Mouse (Mus musculus) adrenal gland (tissue): ENCODE results near the gene Ngfr.

Source experiments
- intact Hi-C: fragments of 180-260 bp; cut with DNase I; formaldehyde crosslinking; loops from one replicate; pipeline ENCODE4 v1.15.1; 2025

Ngfr gene

GRCm38 (mm10) chr11:95595438-95596149, 8.1 kb upstream of the Ngfr start:
- intact Hi-C loops: no loop called here

- intact Hi-C loops: no loop called here
Observed at GRCm38 (mm10) chr11:95594686-95595212, 7.2 kb upstream of the Ngfr start.

GRCm38 (mm10) chr11:95593501-95593900, 6.0 kb upstream of the Ngfr start:
- intact Hi-C loops: no loop called here

GRCm38 (mm10) chr11:95592691-95593090, 5.2 kb upstream of the Ngfr start:
- intact Hi-C loops: no loop called here

- intact Hi-C loops: no loop called here
Observed at GRCm38 (mm10) chr11:95589195-95589594, 1.7 kb upstream of the Ngfr start.

- intact Hi-C loops: loop anchor here (1.0 kb wide), 1 partner anchor 54 kb away; no protein-coding TSS in a partner anchor
Observed at GRCm38 (mm10) chr11:95586751-95587422, 648 bp downstream of the Ngfr start.

- intact Hi-C loops: loop anchor here (1.0 kb wide), 1 partner anchor 53 kb away; no protein-coding TSS in a partner anchor
Observed at GRCm38 (mm10) chr11:95586184-95586583, 1.4 kb downstream of the Ngfr start.

- intact Hi-C loops: loop anchor here (1.0 kb wide), 1 partner anchor 52 kb away; no protein-coding TSS in a partner anchor
Observed at GRCm38 (mm10) chr11:95585684-95586083, 1.9 kb downstream of the Ngfr start.

- intact Hi-C loops: no loop called here
Observed at GRCm38 (mm10) chr11:95585281-95585680, 2.3 kb downstream of the Ngfr start.

GRCm38 (mm10) chr11:95584651-95585050, 2.9 kb downstream of the Ngfr start:
- intact Hi-C loops: no loop called here

- intact Hi-C loops: no loop called here
Observed at GRCm38 (mm10) chr11:95583396-95583795, 4.1 kb downstream of the Ngfr start.

- intact Hi-C loops: no loop called here
Observed at GRCm38 (mm10) chr11:95582193-95582592, 5.3 kb downstream of the Ngfr start.

GRCm38 (mm10) chr11:95579455-95579854, 8.1 kb downstream of the Ngfr start:
- intact Hi-C loops: loop anchor here (5.0 kb wide), 1 partner anchor 68 kb away; no protein-coding TSS in a partner anchor

GRCm38 (mm10) chr11:95577776-95578446, 9.6 kb downstream of the Ngfr start:
- intact Hi-C loops: loop anchor here (5.0 kb wide), 1 partner anchor 69 kb away; no protein-coding TSS in a partner anchor

GRCm38 (mm10) chr11:95576299-95576698, 11.2 kb downstream of the Ngfr start:
- intact Hi-C loops: loop anchor here (5.0 kb wide), 1 partner anchor 71 kb away; no protein-coding TSS in a partner anchor

GRCm38 (mm10) chr11:95575791-95576190, 11.7 kb downstream of the Ngfr start:
- intact Hi-C loops: loop anchor here (5.0 kb wide), 1 partner anchor 72 kb away; no protein-coding TSS in a partner anchor

- intact Hi-C loops: loop anchor here (5.0 kb wide), 1 partner anchor 72 kb away; no protein-coding TSS in a partner anchor
Observed at GRCm38 (mm10) chr11:95574786-95575334, 12.7 kb downstream of the Ngfr start.

GRCm38 (mm10) chr11:95572227-95572626, 15.3 kb downstream of the Ngfr start:
- intact Hi-C loops: no loop called here

- intact Hi-C loops: no loop called here
Observed at GRCm38 (mm10) chr11:95571755-95572154, 15.8 kb downstream of the Ngfr start.

- intact Hi-C loops: no loop called here
Observed at GRCm38 (mm10) chr11:95570827-95571619, 16.5 kb downstream of the Ngfr start.
